Mouse (Mus musculus): ENCODE results near the gene Rapgef1. TPM values are rescaled to one million over a fixed set of nuclear protein-coding genes. Genes with fewer than 3 reads are reported as not detected.
"Not testable (repeated sequence)": the region's sequence is repeated elsewhere in the genome, so short reads cannot be mapped to it uniquely, and the experiment has no call there.

Gene Rapgef1
- polyA plus RNA-seq, 1 experiment: 23.4 TPM

DNA sequence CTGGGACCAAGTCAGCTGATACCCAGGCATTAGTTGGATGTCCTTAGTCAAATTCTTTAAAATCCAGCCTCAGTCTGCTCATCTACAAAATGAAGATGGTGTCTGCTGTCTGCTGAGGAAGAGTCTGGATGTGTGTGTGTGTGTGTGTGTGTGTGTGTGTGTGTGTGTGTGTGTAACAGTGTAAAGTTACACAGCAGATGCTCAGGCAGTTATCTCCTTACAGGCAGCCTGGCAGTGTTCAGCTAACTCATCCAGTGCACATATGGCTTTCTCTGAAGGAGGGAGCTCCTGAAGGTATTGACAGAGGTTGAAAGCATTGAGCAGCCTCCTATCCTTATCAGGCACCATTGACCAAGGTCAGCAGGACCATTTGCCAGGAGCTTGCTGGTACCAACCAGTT, 81.4 kb downstream of the Rapgef1 start:
- Histone ChIP-seq H3K4me3 (replicated peaks; ENCODE audit: control insufficient read depth, low read depth, low read length) (no peak overlapping the region), H3K27ac (ENCODE audit: control insufficient read depth, insufficient read depth, low read depth, low read length, poor library complexity) (no peak overlapping the region), H3K4me1 (ENCODE audit: control insufficient read depth, insufficient read depth, low read length) (no peaks in the 10 kb centered on the region; the same call in 1 of the 2 replicates)
- TF ChIP-seq POLR2A (IDR thresholded peaks at IDR 0.05; ENCODE audit: borderline replicate concordance, control insufficient read depth, low read depth, low read length) (no peak), CTCF (IDR thresholded peaks at IDR 0.05; ENCODE audit: control insufficient read depth, insufficient read depth, low read length) (no peak)

DNA sequence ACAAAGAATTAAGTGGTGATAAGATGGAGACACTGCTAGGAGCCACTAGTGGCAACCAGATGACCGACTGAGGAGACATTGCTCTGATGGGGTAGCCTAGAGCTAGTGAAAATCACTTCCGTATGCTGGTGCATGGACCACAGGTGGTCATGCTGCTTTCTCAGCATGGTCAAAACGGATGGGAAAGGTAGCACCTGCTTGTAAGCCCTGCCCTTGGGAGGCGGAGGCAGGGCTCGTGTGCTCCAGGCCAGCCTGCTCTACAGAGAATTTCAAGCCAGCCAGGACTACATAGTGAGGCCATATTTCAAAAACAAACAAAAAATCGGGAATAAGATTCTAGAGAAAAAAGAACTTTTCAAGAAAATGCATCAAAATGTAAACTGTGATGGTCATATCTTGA, 81.9 kb downstream of the Rapgef1 start:
- 84% methylated on average over 6 of the region's 6 CpGs for WGBS
- Histone ChIP-seq H3K4me3 (replicated peaks; ENCODE audit: control insufficient read depth, low read depth, low read length) (no peak overlapping the region), H3K4me1 (ENCODE audit: control insufficient read depth, insufficient read depth, low read length) (no peaks in the 10 kb centered on the region; the same call in 1 of the 2 replicates), H3K27ac (ENCODE audit: control insufficient read depth, insufficient read depth, low read depth, low read length, poor library complexity) (no peak overlapping the region)
- TF ChIP-seq POLR2A (IDR thresholded peaks at IDR 0.05; ENCODE audit: borderline replicate concordance, control insufficient read depth, low read depth, low read length) (no peak), CTCF (IDR thresholded peaks at IDR 0.05; ENCODE audit: control insufficient read depth, insufficient read depth, low read length) (no peak)

DNA sequence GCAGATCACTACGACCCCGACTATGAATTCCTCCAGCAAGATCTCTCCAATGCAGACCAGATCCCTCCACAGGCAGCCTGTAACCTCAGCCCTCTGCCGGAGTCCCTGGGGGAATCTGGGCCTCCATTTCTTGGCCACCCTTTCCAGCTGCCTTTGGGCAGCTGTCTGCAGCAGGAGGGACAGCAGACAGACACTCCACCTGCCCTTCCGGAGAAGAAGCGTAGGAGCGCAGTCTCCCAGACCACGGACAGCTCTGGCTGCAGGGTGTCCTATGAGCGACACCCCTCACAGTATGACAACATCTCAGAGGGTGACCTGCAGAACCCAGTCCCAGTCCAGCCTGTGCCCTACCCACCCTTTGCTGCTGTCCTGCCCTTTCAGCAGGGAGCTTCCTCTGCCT, 82.7 kb downstream of the Rapgef1 start:
- WGBS: 92% methylated on average over 8 of the region's 8 CpGs
- TF ChIP-seq CTCF (IDR thresholded peaks at IDR 0.05; ENCODE audit: control insufficient read depth, insufficient read depth, low read length) (no peak), POLR2A (IDR thresholded peaks at IDR 0.05; ENCODE audit: borderline replicate concordance, control insufficient read depth, low read depth, low read length) (no peak)
- no peaks in the 10 kb centered on the region; the same call in 1 of the 2 replicates for H3K4me1 ChIP-seq (ENCODE audit: control insufficient read depth, insufficient read depth, low read length)
- H3K27ac ChIP-seq (ENCODE audit: control insufficient read depth, insufficient read depth, low read depth, low read length, poor library complexity): no peak overlapping the region
- no peak overlapping the region for H3K4me3 ChIP-seq (replicated peaks; ENCODE audit: control insufficient read depth, low read depth, low read length)

DNA sequence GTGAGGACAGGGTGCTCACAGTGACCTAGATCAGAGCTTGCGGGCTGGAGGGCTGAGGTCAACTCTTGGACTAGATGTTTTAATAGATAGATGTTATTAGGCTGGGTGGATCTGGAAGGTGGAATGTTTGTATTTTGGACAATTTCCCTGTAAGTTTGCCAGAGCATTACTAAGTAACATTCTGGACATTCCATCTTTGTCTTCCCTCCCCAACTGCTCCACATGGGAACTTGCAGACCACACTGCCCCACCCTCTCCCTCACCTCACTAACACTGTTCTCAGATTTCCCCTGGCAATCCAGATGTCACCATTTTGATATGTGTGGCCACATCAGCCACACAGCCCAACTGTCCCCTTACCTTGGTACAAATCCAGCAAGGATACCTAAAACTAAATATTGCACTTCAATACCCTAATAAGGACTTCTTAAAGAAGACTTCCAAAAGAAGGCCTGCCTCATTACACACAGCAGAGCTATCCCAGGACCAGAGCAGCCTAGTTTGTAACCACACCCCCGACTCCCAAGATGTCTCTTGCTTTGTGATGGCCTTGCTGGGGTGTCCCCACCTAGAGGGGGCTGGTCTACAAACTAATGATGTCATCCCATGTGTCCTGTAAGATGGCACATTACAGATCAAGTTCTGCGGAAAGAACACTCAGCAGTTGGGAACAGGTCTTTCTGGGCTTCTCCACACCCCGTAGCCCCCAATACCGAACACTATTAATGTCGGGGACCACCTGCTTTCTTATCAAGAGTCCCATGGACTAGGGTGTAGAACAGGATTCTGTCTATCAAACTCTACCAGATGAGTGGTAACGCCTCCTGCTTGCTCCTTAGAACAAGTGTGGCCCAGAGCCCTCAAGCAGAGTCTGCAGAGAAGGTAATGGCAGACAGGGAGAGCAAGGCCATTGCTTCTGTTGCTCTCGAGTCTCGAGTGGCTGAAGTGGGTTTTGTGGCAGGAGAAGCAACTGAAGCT, 83.9 kb downstream of the Rapgef1 start:
- 79% methylated on average over 9 of the region's 9 CpGs for WGBS
- no peak overlapping the region for H3K4me3 ChIP-seq (replicated peaks; ENCODE audit: control insufficient read depth, low read depth, low read length)
- no peak for TF ChIP-seq POLR2A (IDR thresholded peaks at IDR 0.05; ENCODE audit: borderline replicate concordance, control insufficient read depth, low read depth, low read length)
- TF ChIP-seq CTCF (IDR thresholded peaks at IDR 0.05; ENCODE audit: control insufficient read depth, insufficient read depth, low read length): no peak
- H3K27ac ChIP-seq (ENCODE audit: control insufficient read depth, insufficient read depth, low read depth, low read length, poor library complexity): no peak overlapping the region
- no peaks in the 10 kb centered on the region; the same call in 1 of the 2 replicates for H3K4me1 ChIP-seq (ENCODE audit: control insufficient read depth, insufficient read depth, low read length)

DNA sequence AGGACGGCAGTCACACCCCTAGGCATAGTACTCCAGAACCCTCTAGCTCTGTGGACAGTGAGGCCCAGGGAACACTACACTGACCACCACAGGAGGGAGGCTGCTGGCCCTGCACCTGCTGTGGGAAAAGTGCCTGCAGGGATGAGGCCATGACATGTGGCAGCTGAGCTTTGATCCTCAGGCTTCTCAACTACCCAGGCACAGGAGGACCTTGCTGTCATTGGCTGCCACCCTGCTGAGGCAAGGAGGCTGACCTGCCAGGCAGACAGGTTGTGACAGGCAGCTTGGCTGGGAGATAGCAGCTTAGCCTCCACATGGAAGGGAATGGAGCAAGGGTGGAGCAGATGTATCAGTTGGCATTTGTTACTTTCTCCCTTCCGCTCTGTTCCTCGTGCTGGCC, 86.0 kb downstream of the Rapgef1 start:
- H3K4me3 ChIP-seq (replicated peaks; ENCODE audit: control insufficient read depth, low read depth, low read length): no peak overlapping the region
- TF ChIP-seq CTCF (IDR thresholded peaks at IDR 0.05; ENCODE audit: control insufficient read depth, insufficient read depth, low read length) (no peak), POLR2A (IDR thresholded peaks at IDR 0.05; ENCODE audit: borderline replicate concordance, control insufficient read depth, low read depth, low read length) (no peak)
- no peak overlapping the region for H3K27ac ChIP-seq (ENCODE audit: control insufficient read depth, insufficient read depth, low read depth, low read length, poor library complexity)
- no peaks in the 10 kb centered on the region; the same call in 1 of the 2 replicates for H3K4me1 ChIP-seq (ENCODE audit: control insufficient read depth, insufficient read depth, low read length)
- WGBS: 91% methylated on average over 3 of the region's 3 CpGs

DNA sequence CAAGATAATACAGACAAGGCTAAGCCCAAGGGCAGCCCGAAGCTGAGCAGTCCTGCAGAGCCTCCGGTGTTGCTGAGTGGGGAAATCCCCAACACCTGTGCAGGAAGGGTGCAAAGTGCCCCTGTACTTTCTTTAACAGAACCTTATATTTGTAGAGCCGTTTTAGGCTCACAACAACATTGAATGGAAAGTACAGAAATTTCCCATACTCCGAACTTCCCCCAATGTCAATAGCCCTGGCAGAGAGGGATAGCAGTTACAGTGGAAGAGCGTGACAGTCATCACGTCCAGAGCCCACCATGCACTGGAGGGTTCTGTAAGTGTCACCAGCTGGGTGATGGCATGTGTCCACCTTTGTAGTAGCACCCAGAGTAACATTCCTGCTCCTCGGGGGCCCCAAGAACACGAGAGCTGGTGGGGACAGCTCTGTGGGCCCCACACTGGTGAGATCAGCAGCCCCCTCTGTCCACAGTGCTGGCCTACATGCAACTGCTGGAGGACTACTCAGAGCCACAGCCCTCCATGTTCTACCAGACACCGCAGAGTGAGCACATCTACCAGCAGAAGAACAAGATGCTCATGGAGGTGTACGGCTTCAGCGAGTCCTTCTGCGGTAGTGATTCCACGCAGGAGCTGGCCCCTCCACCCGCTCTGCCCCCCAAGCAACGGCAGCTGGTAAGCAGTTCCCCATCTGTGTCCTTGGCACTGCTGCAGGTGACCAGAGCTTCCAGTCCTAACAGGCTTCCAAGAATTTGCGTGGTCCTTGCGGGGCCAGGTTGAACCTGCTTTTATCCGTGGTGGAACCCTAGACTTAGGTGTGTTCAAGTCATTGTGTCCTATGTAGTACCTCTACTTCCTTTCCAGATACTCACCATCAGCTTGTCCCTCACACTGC, 87.5 kb downstream of the Rapgef1 start:
- WGBS: 82% methylated on average over 18 of the region's 18 CpGs
- no peak for TF ChIP-seq POLR2A (IDR thresholded peaks at IDR 0.05; ENCODE audit: borderline replicate concordance, control insufficient read depth, low read depth, low read length)
- no peak for TF ChIP-seq CTCF (IDR thresholded peaks at IDR 0.05; ENCODE audit: control insufficient read depth, insufficient read depth, low read length)
- H3K4me3 ChIP-seq (replicated peaks; ENCODE audit: control insufficient read depth, low read depth, low read length): no peak overlapping the region

DNA sequence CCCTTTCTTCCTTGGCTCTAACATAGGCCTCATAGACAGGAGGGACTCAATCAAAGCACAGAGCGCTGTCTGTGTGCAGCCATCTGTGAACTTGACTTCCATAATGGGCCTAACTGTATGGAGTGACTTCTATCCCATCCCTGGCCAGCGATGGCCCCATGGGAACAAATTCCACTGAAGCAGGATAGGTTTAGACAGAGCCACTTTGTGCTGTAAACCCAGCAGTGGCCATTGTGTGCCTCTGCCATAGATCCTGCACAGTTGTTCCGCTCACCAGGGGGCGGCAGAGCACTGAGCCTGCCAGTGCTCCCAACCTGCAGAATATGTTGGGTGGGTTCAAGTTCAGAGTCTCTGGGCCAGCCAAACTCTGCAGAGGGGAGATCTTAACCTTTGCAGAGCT, 88.2 kb downstream of the Rapgef1 start:
- Histone ChIP-seq H3K27ac (ENCODE audit: control insufficient read depth, insufficient read depth, low read depth, low read length, poor library complexity) (no peak overlapping the region), H3K4me3 (replicated peaks; ENCODE audit: control insufficient read depth, low read depth, low read length) (no peak overlapping the region), H3K4me1 (ENCODE audit: control insufficient read depth, insufficient read depth, low read length) (no peaks in the 10 kb centered on the region; the same call in 1 of the 2 replicates)
- TF ChIP-seq CTCF (IDR thresholded peaks at IDR 0.05; ENCODE audit: control insufficient read depth, insufficient read depth, low read length) (peak; percentile 65), POLR2A (IDR thresholded peaks at IDR 0.05; ENCODE audit: borderline replicate concordance, control insufficient read depth, low read depth, low read length) (no peak)
- 81% methylated on average over 4 of the region's 4 CpGs for WGBS

More for the DNA sequence above, 87.5 kb downstream of the Rapgef1 start:
- Histone ChIP-seq H3K27ac (ENCODE audit: control insufficient read depth, insufficient read depth, low read depth, low read length, poor library complexity) (peak overlapping the region; percentile 36; the same call in 1 of the 2 replicates), H3K4me1 (ENCODE audit: control insufficient read depth, insufficient read depth, low read length) (no peaks in the 10 kb centered on the region; the same call in 1 of the 2 replicates)

DNA sequence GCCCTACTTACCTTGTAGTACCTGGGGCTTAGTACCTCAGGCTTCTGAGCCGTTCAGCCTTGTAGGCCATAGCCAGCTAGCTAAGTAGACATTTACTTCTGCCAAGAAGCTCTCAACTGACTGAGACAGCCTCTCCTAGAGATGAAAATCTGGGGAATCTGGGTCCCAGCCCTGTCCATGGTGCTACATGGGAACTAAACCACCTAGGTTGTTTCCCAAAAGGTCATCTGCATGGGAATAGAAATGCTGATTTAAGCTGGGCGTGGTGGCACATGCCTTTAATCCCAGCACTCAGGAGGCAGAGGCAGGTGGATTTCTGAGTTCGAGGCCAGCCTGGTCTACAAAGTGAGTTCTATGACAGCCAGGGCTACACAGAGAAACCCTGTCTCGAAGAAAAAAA, 88.7 kb downstream of the Rapgef1 start:
- not testable (repeated sequence) for H3K4me1 ChIP-seq (ENCODE audit: control insufficient read depth, insufficient read depth, low read length); H3K27ac ChIP-seq (ENCODE audit: control insufficient read depth, insufficient read depth, low read depth, low read length, poor library complexity); H3K4me3 ChIP-seq (replicated peaks; ENCODE audit: control insufficient read depth, low read depth, low read length)
- WGBS: 91% methylated on average over 4 of the region's 4 CpGs
